Mouse (Mus musculus): ENCODE measurements around the gene Cnga3. TPM values are rescaled to one million over a fixed set of nuclear protein-coding genes. Genes with fewer than 3 reads are reported as not detected.

Cnga3 gene
- not detected for polyA plus RNA-seq (2014; fragmentation: Illumina TruSeq; extraction: RNeasy Lipid Tissue Mini Kit (QIAGEN cat#74804); ENCODE audit: low read depth, low replicate concordance)

GRCm38 (mm10) chr1:37214144-37214543 lies at the start of gene Cnga3:
Cnga3 (plus strand) TSS chr1:37214434.

DNA sequence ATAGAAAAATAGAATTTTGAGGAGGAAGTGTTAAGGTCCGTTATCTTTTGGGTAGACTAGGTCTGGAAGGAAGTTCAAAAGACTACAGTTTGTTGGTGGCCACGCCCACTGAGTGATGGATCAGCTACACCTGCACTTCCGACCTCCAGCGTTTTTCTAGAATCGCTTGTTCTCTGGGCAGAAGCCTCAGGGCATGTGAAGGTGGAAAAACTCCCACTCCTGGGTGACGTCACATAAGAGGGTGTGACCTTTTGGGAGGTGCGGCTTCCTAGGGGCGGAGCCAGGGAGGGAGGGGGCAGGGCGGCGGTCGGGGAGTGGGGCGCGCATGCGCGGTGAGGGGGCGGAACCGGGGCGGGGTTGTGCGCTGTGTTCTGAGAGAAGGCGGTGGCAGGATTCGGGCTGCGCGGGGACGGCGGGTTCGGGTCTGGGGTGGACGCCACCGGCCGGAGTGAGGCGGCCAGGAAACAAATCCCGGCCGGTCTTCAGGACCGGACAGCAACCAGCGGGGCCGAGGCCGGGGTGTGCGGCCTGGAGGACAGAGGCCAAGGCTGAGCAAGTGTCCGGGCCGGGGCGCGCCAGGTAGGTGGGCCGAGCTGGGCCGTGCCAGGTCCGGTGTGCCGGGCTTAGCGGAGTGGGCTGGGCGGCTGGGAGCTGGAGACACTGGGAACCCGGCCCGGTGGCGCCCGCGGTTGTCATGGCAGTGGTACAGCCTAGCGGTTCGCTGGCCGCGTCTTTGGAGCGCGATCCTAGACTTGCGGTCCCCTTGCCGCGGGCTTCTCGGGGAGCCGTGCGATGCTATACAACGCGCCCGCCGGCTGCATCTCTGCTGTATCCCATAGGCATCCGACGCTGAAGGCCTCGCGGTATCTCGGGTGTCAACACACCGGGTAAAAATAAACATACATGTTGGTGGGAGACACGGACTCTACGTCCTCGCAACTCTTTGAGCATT lies 85.6 kb downstream of the Cnga3 start, which contains the start of gene Inpp4a:
TSS of gene Inpp4a (plus strand) at position 326 of the 952 bp plus-strand sequence.

Other genes starting within 250 kb of the Cnga3 start
- gene Vwa3b, start 187.8 kb upstream of the Cnga3 start, polyA plus RNA-seq (2014; fragmentation: Illumina TruSeq; extraction: RNeasy Lipid Tissue Mini Kit (QIAGEN cat#74804); ENCODE audit: low read depth, low replicate concordance): not detected
- gene Inpp4a, start 85.4 kb downstream of the Cnga3 start, polyA plus RNA-seq (2014; fragmentation: Illumina TruSeq; extraction: RNeasy Lipid Tissue Mini Kit (QIAGEN cat#74804); ENCODE audit: low read depth, low replicate concordance): 4.4 TPM
- gene Coa5, start 215.7 kb downstream of the Cnga3 start, polyA plus RNA-seq (2014; fragmentation: Illumina TruSeq; extraction: RNeasy Lipid Tissue Mini Kit (QIAGEN cat#74804); ENCODE audit: low read depth, low replicate concordance): 171 TPM
- 64.9 TPM for gene Unc50, start 215.7 kb downstream of the Cnga3 start, polyA plus RNA-seq (2014; fragmentation: Illumina TruSeq; extraction: RNeasy Lipid Tissue Mini Kit (QIAGEN cat#74804); ENCODE audit: low read depth, low replicate concordance)